1 mouse cellular context compared by ENCODE assay signal in the genomic region with DNA sequence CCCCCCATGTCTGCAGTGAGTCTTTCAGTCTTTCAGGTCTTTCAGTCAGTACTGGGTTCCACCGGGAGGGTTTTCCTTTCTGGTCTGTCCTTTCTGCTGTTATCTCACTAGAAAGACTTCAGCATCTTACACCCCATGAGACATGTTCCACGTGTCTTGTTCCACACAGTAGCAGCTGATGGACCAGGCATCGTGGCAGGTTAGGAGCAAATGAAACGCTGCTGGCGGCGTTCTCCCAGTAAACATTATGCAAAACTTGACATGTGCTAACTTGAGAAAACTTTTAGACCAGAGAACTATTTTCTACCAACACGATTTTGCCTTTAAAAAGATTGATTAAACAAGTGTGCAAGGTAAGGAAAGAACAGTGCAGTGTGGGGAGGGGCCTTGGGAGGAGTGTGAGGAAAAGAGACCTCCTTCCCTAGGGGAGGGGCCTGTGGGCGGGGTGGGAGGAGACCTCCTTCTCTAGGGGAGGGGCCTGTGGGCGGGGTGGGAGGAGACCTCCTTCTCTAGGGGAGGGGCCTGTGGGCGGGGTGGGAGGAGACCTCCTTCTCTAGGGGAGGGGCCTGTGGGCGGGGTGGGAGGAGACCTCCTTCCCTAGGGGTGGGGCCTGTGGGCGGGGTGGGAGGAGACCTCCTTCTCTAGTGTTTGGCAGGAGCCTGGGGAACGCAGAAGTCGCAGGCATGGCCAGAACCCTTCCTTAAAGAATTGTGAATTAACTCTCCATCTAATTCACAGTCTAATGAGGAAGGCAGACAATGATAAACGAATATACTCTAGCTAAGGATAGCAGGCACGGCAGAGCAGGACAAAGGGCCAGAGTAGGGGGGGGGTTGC.
TF ChIP-seq lines count a peak whose summit lies in the region.

No protein-coding gene starts in this region.

TF ChIP-seq in MEL, 35 proteins besides CTCF, POLR2A, EP300 and RAD21 (continued from another document):
- TF ChIP-seq GATA1 (IDR thresholded peaks at IDR 0.05; ENCODE audit: low read depth, low read length) (0 out of 2 replicates have a peak, but pooled peaks have one; percentile 4), ELF1 (IDR thresholded peaks at IDR 0.05; ENCODE audit: low read depth, low read length) (0 out of 2 replicates have a peak, but pooled peaks have one; percentile 11), TAL1 (IDR thresholded peaks at IDR 0.05; ENCODE audit: low read length) (no peak), MYB (IDR thresholded peaks at IDR 0.05; ENCODE audit: low read depth, low read length) (no peak), MAFK (IDR thresholded peaks at IDR 0.05; ENCODE audit: borderline replicate concordance, low read depth, low read length) (no peak), TCF12 (IDR thresholded peaks at IDR 0.05; ENCODE audit: low read depth, low read length) (0 out of 2 replicates have a peak, but pooled peaks have one; percentile 24), UBTF (IDR thresholded peaks at IDR 0.05; ENCODE audit: borderline replicate concordance, insufficient read depth, low read depth, low read length) (no peak), POLR2AphosphoS5 (IDR thresholded peaks at IDR 0.05; ENCODE audit: borderline replicate concordance, low read depth, low read length) (no peak), SMC3 (IDR thresholded peaks at IDR 0.05; ENCODE audit: low read depth, low read length) (no peak), USF2 (IDR thresholded peaks at IDR 0.05; ENCODE audit: borderline replicate concordance in 1 of 2, insufficient read depth in 1 of 2, low read depth in 1 of 2, low read length in 2 of 2) (no peak), RCOR1 (IDR thresholded peaks at IDR 0.05; ENCODE audit: low read depth, low read length) (no peak), GABPA (IDR thresholded peaks at IDR 0.05; ENCODE audit: low read depth, low read length) (no peak), BHLHE40 (IDR thresholded peaks at IDR 0.05; ENCODE audit: borderline replicate concordance, low read depth, low read length) (no peak), USF1 (IDR thresholded peaks at IDR 0.05; ENCODE audit: low read depth, low read length) (no peak), TBP (IDR thresholded peaks at IDR 0.05; ENCODE audit: low read depth, low read length) (no peak; the same call in 1 of the 2 replicates), NELFE (IDR thresholded peaks at IDR 0.05; ENCODE audit: low read depth, low read length) (peak; percentile 48)
